Mouse (Mus musculus) lung, postnatal 10 days (tissue): ENCODE results near the gene Map2k7.
"Not testable (repeated sequence)": the region's sequence is repeated elsewhere in the genome, so short reads cannot be mapped to it uniquely, and the experiment has no call there.

Experiments used
- DNase-seq: peaks from one replicate; pipeline ENCODE4 v3.0.0; 2021

The Map2k7 gene

DNA sequence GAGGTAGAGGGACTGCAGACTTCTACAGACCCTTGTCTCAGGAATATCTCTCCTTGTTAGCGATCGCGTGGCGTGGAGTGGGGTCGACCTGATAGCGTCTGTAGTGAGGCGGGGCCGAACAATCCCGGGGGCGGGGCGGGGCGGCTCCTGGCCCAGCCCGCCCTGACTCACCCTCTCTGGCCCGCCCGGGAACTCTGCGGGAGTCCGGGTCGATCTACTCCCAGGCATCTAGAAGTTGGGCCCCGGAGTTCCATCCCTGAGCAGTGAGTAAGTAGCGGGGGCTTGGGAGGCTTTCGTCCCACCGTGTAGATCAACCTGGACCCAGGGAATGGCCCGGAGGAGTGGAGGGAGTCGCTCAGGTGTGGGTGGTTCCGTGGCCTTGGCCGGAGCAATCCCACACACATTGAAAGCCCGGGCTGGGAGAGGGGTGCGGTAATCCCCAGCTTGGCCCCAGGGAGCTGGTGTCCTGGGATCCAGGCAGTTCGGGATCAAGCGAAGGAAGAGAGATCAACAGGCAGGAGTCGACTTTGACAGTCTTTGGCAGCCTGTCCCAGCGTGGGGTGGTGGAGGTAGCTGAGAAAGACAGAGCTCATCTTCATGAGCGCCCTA lies 11.7 kb upstream of the Map2k7 start, which contains the start of gene Lrrc8e:
Gene Lrrc8e (plus strand): TSS at position 89 of the 609 bp plus-strand sequence.
- DNase-seq, result peak; percentile 53

DNA sequence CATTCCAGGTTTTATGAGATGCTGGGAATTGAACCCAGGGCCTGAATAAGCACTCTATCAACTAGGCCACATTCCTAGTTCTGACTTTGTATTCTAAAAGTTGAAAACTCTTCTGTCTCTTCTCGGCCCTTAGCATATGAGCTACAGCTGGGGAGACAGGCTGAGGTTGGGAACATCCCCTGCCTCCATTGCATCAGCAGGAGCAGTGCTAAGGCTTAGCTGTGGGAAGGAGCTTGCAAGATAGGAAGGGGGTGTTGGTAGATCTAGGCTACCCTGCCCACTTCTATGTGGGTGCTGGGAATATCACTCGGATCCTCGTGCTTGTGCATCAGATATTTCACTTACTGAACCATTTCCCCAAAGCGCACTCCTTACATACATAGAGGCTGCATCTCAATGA lies 10.6 kb upstream of the Map2k7 start:
- no peak for DNase-seq

DNA sequence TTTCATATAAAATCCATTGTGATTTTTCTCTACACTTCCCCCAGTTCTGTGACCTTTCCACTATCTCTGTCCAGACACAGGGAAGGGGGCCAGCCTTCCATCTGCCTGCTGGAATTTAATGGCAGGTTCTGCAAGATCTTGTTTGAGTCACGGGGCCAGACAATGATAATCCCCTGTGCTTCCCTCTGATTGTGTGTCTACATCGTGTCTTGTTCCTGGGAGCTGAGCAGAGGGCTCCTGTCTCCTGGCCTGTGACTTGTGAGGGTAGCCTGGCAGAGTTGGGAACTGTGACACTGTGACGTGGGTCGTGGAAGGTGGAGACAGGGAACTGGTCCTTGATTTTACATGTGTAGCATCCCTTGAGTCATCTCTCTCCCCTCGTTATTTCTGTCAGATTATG lies 8.8 kb upstream of the Map2k7 start:
- no peak for DNase-seq

- peak; percentile 46 for DNase-seq
Observed at GRCm38 (mm10) chr8:4230612-4231351, 7.8 kb upstream of the Map2k7 start.

- peak; percentile 46 for DNase-seq
Observed at GRCm38 (mm10) chr8:4237814-4238433, 616 bp upstream of the Map2k7 start.

GRCm38 (mm10) chr8:4239193-4239890 lies 802 bp downstream of the Map2k7 start:
- no peak for DNase-seq

GRCm38 (mm10) chr8:4245061-4245460 lies 6.5 kb downstream of the Map2k7 start:
- no peak for DNase-seq

DNA sequence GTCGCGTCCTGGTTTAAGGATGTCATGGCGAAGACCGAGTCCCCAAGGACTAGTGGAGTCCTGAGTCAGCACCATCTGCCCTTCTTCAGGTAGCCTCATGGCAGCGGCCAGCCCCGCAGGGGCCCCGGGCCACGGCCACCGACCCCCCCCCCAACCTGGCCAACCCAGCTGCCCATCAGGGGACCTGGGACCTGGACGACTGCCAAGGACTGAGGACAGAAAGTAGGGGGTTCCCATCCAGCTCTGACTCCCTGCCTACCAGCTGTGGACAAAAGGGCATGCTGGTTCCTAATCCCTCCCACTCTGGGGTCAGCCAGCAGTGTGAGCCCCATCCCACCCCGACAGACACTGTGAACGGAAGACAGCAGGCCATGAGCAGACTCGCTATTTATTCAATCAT lies 7.2 kb downstream of the Map2k7 start:
- DNase-seq, result no peak

GRCm38 (mm10) chr8:4247241-4247640 lies 8.7 kb downstream of the Map2k7 start:
- DNase-seq, result no peak

DNA sequence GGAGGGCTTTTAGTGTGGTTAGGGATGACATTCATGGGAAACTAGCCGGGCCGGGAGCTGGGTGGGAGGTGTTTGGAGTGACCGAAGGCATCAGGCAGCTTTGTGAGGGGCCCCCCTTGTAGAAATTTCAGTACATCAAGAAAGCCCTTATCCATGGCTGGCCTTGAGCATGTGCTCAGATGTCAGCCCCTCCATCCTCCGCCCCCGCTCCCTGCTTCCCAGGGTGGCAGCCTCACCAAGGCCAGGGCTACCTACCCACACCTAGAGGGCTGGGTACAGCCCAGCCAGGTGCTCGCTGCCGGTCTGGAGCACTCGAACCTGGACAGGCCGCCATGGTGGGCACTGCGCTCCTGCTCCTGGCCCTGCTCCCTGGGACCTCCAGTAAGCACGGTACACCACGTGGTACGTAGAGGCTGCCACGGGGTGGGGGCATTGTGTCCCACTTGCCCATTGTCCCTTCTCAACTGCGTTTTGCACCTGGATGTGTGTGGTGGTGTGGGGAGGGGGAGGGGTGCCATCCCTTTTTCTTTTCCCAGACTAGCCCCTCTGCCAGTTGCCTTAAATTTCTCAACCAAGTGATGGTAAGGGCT lies 9.5 kb downstream of the Map2k7 start, which contains the start of gene Tgfbr3l:
Gene Tgfbr3l (plus strand): TSS at position 264 of the 590 bp plus-strand sequence.
- no peak for DNase-seq

- DNase-seq, result no peak
Observed at GRCm38 (mm10) chr8:4249213-4249612, 10.7 kb downstream of the Map2k7 start.

DNA sequence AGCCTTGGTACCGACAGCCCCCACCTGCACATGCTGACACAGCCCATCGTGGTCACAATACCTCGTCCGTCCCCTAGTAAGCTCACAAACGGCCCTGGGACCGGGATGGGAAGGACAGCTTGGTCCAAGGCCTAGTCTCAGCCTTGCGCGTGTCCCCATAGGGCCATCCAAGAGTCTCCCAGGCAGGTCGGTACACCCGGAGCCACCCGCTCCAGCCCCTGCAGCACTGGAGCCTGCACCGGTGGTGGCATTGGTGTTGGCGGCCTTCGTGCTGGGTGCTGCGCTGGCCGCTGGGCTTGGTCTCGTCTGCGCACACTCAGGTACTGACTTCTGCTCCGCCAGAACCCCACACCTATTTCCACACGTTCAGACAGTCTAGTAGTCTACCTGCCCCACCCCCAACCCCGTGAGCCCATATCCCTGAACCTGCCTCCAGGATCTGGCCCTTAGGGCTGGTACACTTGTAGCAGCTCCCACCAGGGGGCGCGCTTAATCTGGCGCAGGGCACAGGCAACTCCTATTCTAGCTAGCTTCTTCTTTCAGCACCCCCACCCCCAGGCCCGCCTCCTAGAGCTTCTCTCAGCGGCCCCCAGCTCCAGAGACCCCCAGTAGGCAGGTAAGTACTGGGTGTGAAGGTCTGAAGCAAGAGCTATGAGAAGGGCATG lies 11.9 kb downstream of the Map2k7 start:
- DNase-seq, result peak; percentile 90

- DNase-seq, result no peak
Observed at GRCm38 (mm10) chr8:4252116-4252760, 13.7 kb downstream of the Map2k7 start.

GRCm38 (mm10) chr8:4252934-4253841 lies 14.6 kb downstream of the Map2k7 start, which contains the start of gene Snapc2:
Gene Snapc2 (plus strand): TSS chr8:4253080.
- DNase-seq, result peak; percentile 99

DNA sequence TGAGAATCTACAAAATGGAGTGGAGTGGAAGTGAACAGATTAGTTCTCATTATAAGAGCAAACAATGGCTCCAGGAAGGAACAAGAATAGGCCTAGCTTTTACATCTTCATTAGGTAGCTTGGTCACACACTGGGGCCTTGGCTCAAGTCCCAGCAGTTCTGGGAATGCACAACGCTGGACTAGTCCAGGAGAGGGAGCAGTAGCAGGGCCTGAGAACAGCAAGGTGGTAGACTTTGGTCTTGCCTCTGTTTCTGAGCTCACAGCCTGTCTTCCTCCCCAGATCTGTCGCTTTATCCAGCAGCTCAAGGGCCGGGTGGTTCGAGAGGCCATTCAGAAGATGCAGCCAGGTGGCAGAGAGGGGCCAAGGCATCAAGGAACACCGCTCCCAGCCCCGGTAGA lies 15.5 kb downstream of the Map2k7 start:
- DNase-seq, result peak; percentile 74

- not testable (repeated sequence) for DNase-seq
Observed at GRCm38 (mm10) chr8:4255471-4255870, 16.9 kb downstream of the Map2k7 start.

GRCm38 (mm10) chr8:4256911-4257310 lies 18.4 kb downstream of the Map2k7 start:
- DNase-seq, result no peak

DNA sequence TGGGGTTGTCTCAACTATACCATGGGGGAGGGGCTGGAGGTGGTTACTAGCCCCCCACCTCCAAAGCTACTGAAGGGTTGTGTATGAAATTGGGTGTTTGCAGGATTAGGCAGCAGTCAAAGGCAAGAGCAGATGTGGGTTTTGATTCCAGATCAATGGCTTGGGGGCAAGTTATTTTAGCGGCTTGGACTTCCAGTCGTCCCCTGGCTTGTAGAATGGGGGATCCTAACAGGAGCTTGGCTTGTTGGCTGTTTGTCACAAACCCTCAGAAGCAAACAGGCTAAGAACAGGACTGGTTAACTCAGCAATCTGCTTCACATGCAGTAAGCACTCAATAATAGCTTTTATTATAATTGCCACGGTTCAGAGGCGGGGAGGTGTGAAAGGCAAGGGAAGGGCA lies 18.8 kb downstream of the Map2k7 start:
- DNase-seq, result no peak

- peak; percentile 89 for DNase-seq
Observed at GRCm38 (mm10) chr8:4258233-4258632, 19.7 kb downstream of the Map2k7 start.

GRCm38 (mm10) chr8:4258678-4259077 lies 20.1 kb downstream of the Map2k7 start:
- no peak for DNase-seq
